Mouse (Mus musculus): ENCODE results near the gene Zfp207. TPM values are rescaled to one million over a fixed set of nuclear protein-coding genes. Genes with fewer than 3 reads are reported as not detected.

Gene Zfp207
- total and polyA plus RNA-seq, 3 experiments = 55.8 to 549 (median 359) TPM

DNA sequence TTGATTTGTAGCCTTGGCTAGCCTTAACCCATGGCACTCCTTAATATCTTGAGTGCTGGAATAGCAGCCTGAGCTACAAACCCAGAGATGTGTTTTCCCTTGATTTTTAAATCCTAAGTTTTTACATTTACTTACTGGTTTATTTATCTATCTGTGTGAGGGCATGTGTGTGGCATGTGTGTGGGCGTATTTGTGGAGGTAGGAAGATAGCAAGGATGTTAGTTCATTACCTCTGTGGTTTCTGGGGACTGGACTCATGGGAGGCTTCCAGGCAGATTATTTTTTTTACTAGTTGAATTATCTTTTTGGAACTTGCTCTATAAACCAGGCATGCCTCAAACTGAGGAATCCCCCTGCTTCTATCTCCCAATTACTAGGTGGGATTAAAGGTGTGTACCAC, 70.1 kb downstream of the Zfp207 start:
- no peak for DNase-seq (ENCODE audit: low spot score)
- TF ChIP-seq TAL1 (conservative IDR thresholded peaks at IDR 0.05; ENCODE audit: low read depth, low read length) = no peak
- no peak for TF ChIP-seq GATA2 (IDR thresholded peaks at IDR 0.05; ENCODE audit: borderline replicate concordance, low read depth, low read length)
- no peak for TF ChIP-seq POLR2AphosphoS5 (IDR thresholded peaks at IDR 0.05; ENCODE audit: insufficient replicate concordance, low read depth, low read length)
- TF ChIP-seq GATA1 (IDR thresholded peaks at IDR 0.05; ENCODE audit: borderline replicate concordance, low read length) = no peak
- TF ChIP-seq CTCF (IDR thresholded peaks at IDR 0.05; ENCODE audit: low read depth, low read length) = no peak
- no peak for ATAC-seq (ENCODE audit: extremely low read depth, insufficient number of reproducible peaks, low FRiP score, poor library complexity, severe bottlenecking)
- Histone ChIP-seq H3K36me3 (replicated peaks) (peaks cover 89% of the 10 kb centered on the region), H3K9me3 (replicated peaks) (no peaks in the 10 kb centered on the region), H3K4me1 (ENCODE audit: insufficient read depth, low read depth, low read length) (peaks cover 28% of the 10 kb centered on the region), H3K4me3 (ENCODE audit: low read depth, low read length) (no peak overlapping the region), H3K27me3 (ENCODE audit: insufficient read depth, low read length) (no peaks in the 10 kb centered on the region)

Other genes starting within 250 kb of the Zfp207 start
- 15.9 and 16.3 TPM in 2 replicates for gene Tefm, start 241.1 kb upstream of the Zfp207 start, total RNA-seq (2014; fragmentation: Nextera tagmentation)
- 24.4 and 27.1 TPM in 2 replicates for gene Tefm, start 241.1 kb upstream of the Zfp207 start, total RNA-seq (2017)
- gene Tefm, start 241.1 kb upstream of the Zfp207 start, polyA plus RNA-seq (2012) = 1.0 and 1.4 TPM in 2 replicates
- not detected in 2 replicates for gene Adap2, start 229.2 kb upstream of the Zfp207 start, total RNA-seq (2014; fragmentation: Nextera tagmentation)
- gene Adap2, start 229.2 kb upstream of the Zfp207 start, total RNA-seq (2017) = not detected in 2 replicates
- not detected in 2 replicates for gene Adap2, start 229.2 kb upstream of the Zfp207 start, polyA plus RNA-seq (2012)
- 9.6 and 10.4 TPM in 2 replicates for gene Rnf135, start 199.4 kb upstream of the Zfp207 start, total RNA-seq (2014; fragmentation: Nextera tagmentation)
- 6.8 TPM in 2 replicates for gene Rnf135, start 199.4 kb upstream of the Zfp207 start, total RNA-seq (2017)
- 4.0 and 5.3 TPM in 2 replicates for gene Rnf135, start 199.4 kb upstream of the Zfp207 start, polyA plus RNA-seq (2012)
- gene Rhot1, start 174.3 kb upstream of the Zfp207 start, total RNA-seq (2014; fragmentation: Nextera tagmentation) = 80.3 and 87.3 TPM in 2 replicates
- 56.4 and 64.8 TPM in 2 replicates for gene Rhot1, start 174.3 kb upstream of the Zfp207 start, total RNA-seq (2017)
- 5.1 and 5.3 TPM in 2 replicates for gene Rhot1, start 174.3 kb upstream of the Zfp207 start, polyA plus RNA-seq (2012)
- not detected in 2 replicates for gene Rhbdl3, start 82.4 kb upstream of the Zfp207 start, total RNA-seq (2014; fragmentation: Nextera tagmentation)
- 0.06 and 0.44 TPM in 2 replicates for gene Rhbdl3, start 82.4 kb upstream of the Zfp207 start, total RNA-seq (2017)
- 0.02 TPM in 1 of 2 replicates, not detected in the other for gene Rhbdl3, start 82.4 kb upstream of the Zfp207 start, polyA plus RNA-seq (2012)
- 14.4 and 18.8 TPM in 2 replicates for gene 5730455P16Rik, start 5.2 kb upstream of the Zfp207 start, total RNA-seq (2014; fragmentation: Nextera tagmentation)
- gene 5730455P16Rik, start 5.2 kb upstream of the Zfp207 start, total RNA-seq (2017) = 13.9 and 14.6 TPM in 2 replicates
- gene 5730455P16Rik, start 5.2 kb upstream of the Zfp207 start, polyA plus RNA-seq (2012) = 3.5 and 4.3 TPM in 2 replicates
- gene Psmd11, start 45.3 kb downstream of the Zfp207 start, total RNA-seq (2014; fragmentation: Nextera tagmentation) = 185 and 186 TPM in 2 replicates
- 108 and 109 TPM in 2 replicates for gene Psmd11, start 45.3 kb downstream of the Zfp207 start, total RNA-seq (2017)
- gene Psmd11, start 45.3 kb downstream of the Zfp207 start, polyA plus RNA-seq (2012) = 43.6 and 50.1 TPM in 2 replicates
- gene Cdk5r1, start 93.7 kb downstream of the Zfp207 start, total RNA-seq (2014; fragmentation: Nextera tagmentation) = 0.15 TPM in 1 of 2 replicates, not detected in the other
- 0.70 and 1.5 TPM in 2 replicates for gene Cdk5r1, start 93.7 kb downstream of the Zfp207 start, total RNA-seq (2017)
- gene Cdk5r1, start 93.7 kb downstream of the Zfp207 start, polyA plus RNA-seq (2012) = 0.65 and 1.5 TPM in 2 replicates